Mouse (Mus musculus) spleen, adult 2 months (tissue): ENCODE data around the gene Slc43a2.

Experiments
- CTCF ChIP-seq: fragments of 200-500 bp; IDR thresholded peaks from 2 replicates; pipeline ENCODE4 v1.5.1; 2011; ENCODE audit warnings: mild to moderate bottlenecking, inconsistent platforms; ENCODE audit not compliant: insufficient read depth, insufficient read length, insufficient replicate concordance; ENCODE audit errors: extremely low read depth
- POLR2A ChIP-seq: fragments of 200-500 bp; IDR thresholded peaks from 2 replicates; pipeline ENCODE4 v1.6.1; 2011; ENCODE audit warnings: low read depth, low read length, inconsistent platforms

DNA sequence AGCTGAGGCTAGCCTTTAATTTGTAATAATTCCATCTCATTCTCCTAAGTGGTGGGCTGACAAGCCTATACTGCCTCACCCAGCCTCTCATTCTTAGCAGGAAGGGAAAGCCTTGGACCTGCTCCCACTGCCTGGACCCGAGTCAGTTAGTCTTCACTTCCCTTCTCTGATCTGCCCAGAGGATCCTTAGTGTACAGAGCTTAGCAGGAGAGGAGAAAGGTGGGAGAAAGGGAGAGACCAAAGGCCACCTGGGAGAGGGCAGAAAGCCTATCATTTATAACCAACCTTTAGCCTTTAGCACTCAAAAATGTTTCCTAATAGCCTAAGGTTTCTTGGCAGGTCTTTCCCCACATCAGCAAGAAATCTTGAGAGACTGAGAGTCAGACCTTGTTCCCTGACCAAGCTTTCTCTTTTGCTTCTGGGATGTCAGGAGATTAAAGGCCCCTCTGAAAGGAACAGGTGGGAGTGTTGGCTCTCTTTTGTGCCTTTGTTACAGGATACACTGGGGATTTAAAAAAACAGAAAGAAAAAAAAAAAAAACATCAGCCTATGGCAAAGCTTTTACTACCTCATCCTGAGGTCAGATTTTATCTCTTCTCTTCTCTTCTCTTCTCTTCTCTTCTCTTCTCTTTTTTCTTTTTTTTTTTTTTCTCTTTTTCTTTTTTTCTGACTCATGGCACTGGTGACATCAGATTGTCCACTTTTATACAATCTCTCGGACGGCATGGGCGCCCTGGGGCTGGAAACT, 3.0 kb downstream of the Slc43a2 start:
- TF ChIP-seq CTCF = no peak
- no peak for TF ChIP-seq POLR2A
